8 mouse cellular contexts compared by ENCODE assay signal in the genomic region with DNA sequence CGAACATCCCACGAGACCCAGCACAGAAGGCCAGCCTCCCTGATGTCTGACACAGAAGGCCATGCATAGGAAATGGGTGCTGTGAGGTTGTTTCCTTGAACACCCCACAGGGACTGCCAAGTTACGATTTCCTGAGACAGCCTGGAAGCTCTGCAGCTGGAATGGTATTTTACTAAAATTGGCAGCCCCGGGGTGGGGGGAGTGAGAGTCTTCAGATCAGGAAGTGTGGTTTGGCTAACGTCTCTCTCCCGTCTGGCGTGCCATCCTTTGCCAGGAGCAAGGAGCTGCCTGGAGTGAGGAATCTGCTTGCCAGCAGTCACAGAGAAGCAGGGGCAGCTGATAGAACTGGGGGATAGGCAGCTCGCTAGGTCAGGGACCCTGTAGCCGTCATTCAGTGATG. TPM values are rescaled to one million over a fixed set of nuclear protein-coding genes. Genes with fewer than 3 reads are reported as not detected.
DNase-seq lines count a peak whose midpoint lies in the region; ATAC-seq lines count a peak whose summit lies in the region.

No protein-coding gene starts in this region.

- H3K4me2 ChIP-seq in embryonic facial prominence, embryonic 13.5 days: peak overlapping the region; percentile 9
- peak overlapping the region; percentile 15 for H3K4me2 ChIP-seq in embryonic facial prominence, embryonic 14.5 days (ENCODE audit: low read depth, low read length)

- no peak for DNase-seq in embryonic facial prominence, embryonic 10.5 days (ENCODE audit: low spot score)
- peak; percentile 84 for DNase-seq in Muller cell, postnatal 12 days (ENCODE audit: inconsistent ontology term)
- peak; percentile 74 for DNase-seq in embryonic facial prominence, embryonic 14.5 days (ENCODE audit: low spot score)
- peak; percentile 17 to 33 for DNase-seq in heart, postnatal 14 days
- peak; percentile 69 to 73 for DNase-seq in left cerebral cortex, postnatal 10 days (ENCODE audit: extremely low spot score in 1 of 2, low spot score in 2 of 2)
- peak; percentile 85 for DNase-seq in telencephalon, adult 2 months (ENCODE audit: low read depth, low spot score)
- DNase-seq in thymus, postnatal 4 days: no peak

- H3K4me3 ChIP-seq in embryonic facial prominence, embryonic 13.5 days: no peak overlapping the region
- H3K4me3 ChIP-seq in embryonic facial prominence, embryonic 10.5 days: no peak overlapping the region
- H3K4me3 ChIP-seq in embryonic facial prominence, embryonic 14.5 days (ENCODE audit: low read depth, low read length): no peak overlapping the region

- no peaks in the 10 kb centered on the region for H3K9me3 ChIP-seq in embryonic facial prominence, embryonic 13.5 days
- no peaks in the 10 kb centered on the region for H3K9me3 ChIP-seq in embryonic facial prominence, embryonic 10.5 days
- H3K9me3 ChIP-seq in embryonic facial prominence, embryonic 14.5 days (ENCODE audit: control insufficient read depth, low read length): no peaks in the 10 kb centered on the region

- ATAC-seq in embryonic facial prominence, embryonic 13.5 days (ENCODE audit: insufficient number of reproducible peaks, insufficient read depth, low FRiP score, low TSS enrichment, low read depth): no peak
- no peak for ATAC-seq in embryonic facial prominence, embryonic 14.5 days (ENCODE audit: low read depth)

- intact Hi-C loops in heart, postnatal 14 days (cut with DNase I): no loop called here
- intact Hi-C loops in left cerebral cortex, postnatal 10 days (cut with DNase I): no loop called here

- H3K36me3 ChIP-seq in embryonic facial prominence, embryonic 13.5 days: no peaks in the 10 kb centered on the region
- H3K36me3 ChIP-seq in embryonic facial prominence, embryonic 10.5 days (replicated peaks): no peaks in the 10 kb centered on the region
- H3K36me3 ChIP-seq in embryonic facial prominence, embryonic 14.5 days (ENCODE audit: control insufficient read depth, insufficient read depth, low read length): no peaks in the 10 kb centered on the region

- WGBS in embryonic facial prominence, embryonic 13.5 days: 30% methylated on average over 9 of the region's 9 CpGs
- WGBS in embryonic facial prominence, embryonic 10.5 days: 49% methylated on average over 9 of the region's 9 CpGs
- WGBS in embryonic facial prominence, embryonic 14.5 days: 26% methylated on average over 9 of the region's 9 CpGs

- no peak overlapping the region for H3K27ac ChIP-seq in embryonic facial prominence, embryonic 13.5 days
- H3K27ac ChIP-seq in embryonic facial prominence, embryonic 10.5 days (replicated peaks): no peak overlapping the region
- no peak overlapping the region for H3K27ac ChIP-seq in embryonic facial prominence, embryonic 14.5 days (replicated peaks; ENCODE audit: low read depth, low read length)

- H3K27me3 ChIP-seq in embryonic facial prominence, embryonic 13.5 days: no peaks in the 10 kb centered on the region
- H3K27me3 ChIP-seq in embryonic facial prominence, embryonic 10.5 days (replicated peaks; ENCODE audit: low read depth, poor library complexity, severe bottlenecking): no peaks in the 10 kb centered on the region
- H3K27me3 ChIP-seq in embryonic facial prominence, embryonic 14.5 days (replicated peaks; ENCODE audit: control insufficient read depth, insufficient read depth, low read length): no peaks in the 10 kb centered on the region

- peaks cover 10% of the 10 kb centered on the region for H3K4me1 ChIP-seq in embryonic facial prominence, embryonic 13.5 days
- peaks cover 8% of the 10 kb centered on the region for H3K4me1 ChIP-seq in embryonic facial prominence, embryonic 10.5 days
- peaks cover 6% of the 10 kb centered on the region; the same call in 1 of the 2 replicates for H3K4me1 ChIP-seq in embryonic facial prominence, embryonic 14.5 days (ENCODE audit: control insufficient read depth, insufficient read depth, low read length)

- peak overlapping the region; percentile 27 for H3K9ac ChIP-seq in embryonic facial prominence, embryonic 13.5 days
- no peak overlapping the region for H3K9ac ChIP-seq in embryonic facial prominence, embryonic 14.5 days (ENCODE audit: low read depth, low read length)

RNA-seq across cellular contexts. Expression of gene Abcc12, which starts 2.4 kb away (rescaled TPM):
- polyA plus RNA-seq in embryonic facial prominence, embryonic 13.5 days (2015; fragmentation: Nextera tagmentation; extraction: Ambion mirVana): 0.10 and 0.19 TPM in 2 replicates
- polyA plus RNA-seq in embryonic facial prominence, embryonic 10.5 days (2016; fragmentation: Nextera tagmentation; extraction: Ambion mirVana): not detected in 2 replicates
- polyA plus RNA-seq in embryonic facial prominence, embryonic 14.5 days (2014; fragmentation: Nextera tagmentation; extraction: Ambion mirVana): 0.16 and 0.29 TPM in 2 replicates
- under 1 TPM in 1 of 2 experiments, not detected in 1; 0.10 TPM for total RNA-seq in heart, postnatal 14 days (2021)
- total RNA-seq in left cerebral cortex, postnatal 10 days (2021): under 1 TPM; 0.20 to 0.34 TPM

RNA-seq across cellular contexts. Expression of gene Lonp2, which starts 45.8 kb away (rescaled TPM):
- 50.6 and 59.2 TPM in 2 replicates for polyA plus RNA-seq in embryonic facial prominence, embryonic 13.5 days (2015; fragmentation: Nextera tagmentation; extraction: Ambion mirVana)
- polyA plus RNA-seq in embryonic facial prominence, embryonic 10.5 days (2016; fragmentation: Nextera tagmentation; extraction: Ambion mirVana): 50.5 and 51.4 TPM in 2 replicates
- 55.7 and 58.2 TPM in 2 replicates for polyA plus RNA-seq in embryonic facial prominence, embryonic 14.5 days (2014; fragmentation: Nextera tagmentation; extraction: Ambion mirVana)
- 10 to 100 TPM; 60.2 to 62.4 TPM for total RNA-seq in heart, postnatal 14 days (2021)
- 10 to 100 TPM; 51.5 to 51.9 TPM for total RNA-seq in left cerebral cortex, postnatal 10 days (2021)

Comparison
In these comparisons a context has a peak if more than half of its experiments do, and no peak if none do; other contexts are left out.
1. DNase-seq: peak in Muller cell, postnatal 12 days (single experiment), embryonic facial prominence, embryonic 14.5 days (single experiment), heart, postnatal 14 days (2 of 2), left cerebral cortex, postnatal 10 days (2 of 2) and telencephalon, adult 2 months (single experiment); none in embryonic facial prominence, embryonic 10.5 days (single experiment) and thymus, postnatal 4 days (single experiment).